Mouse (Mus musculus) lung, adult 2 months (tissue): ENCODE measurements around the gene Zbtb3.

ENCODE experiments used
- CTCF ChIP-seq: fragments of 200-500 bp; IDR thresholded peaks from 2 replicates; pipeline ENCODE4 v1.5.1; 2011; ENCODE audit warnings: mild to moderate bottlenecking, low read length, control low read depth; ENCODE audit not compliant: insufficient read depth
- POLR2A ChIP-seq: fragments of 200-500 bp; IDR thresholded peaks from 2 replicates; pipeline ENCODE4 v1.6.1; 2011; ENCODE audit warnings: low read depth, mild to moderate bottlenecking, control low read depth, low read length, borderline replicate concordance; ENCODE audit errors: extremely low read depth

- TF ChIP-seq CTCF: no peak
- TF ChIP-seq POLR2A: no peak
Measured at GRCm38 (mm10) chr19:8815812-8816211, 13.5 kb downstream of the Zbtb3 start.
